Mouse (Mus musculus) thymus, postnatal 4 days (tissue): ENCODE data around the gene Cth.
"Not testable (repeated sequence)": the region's sequence is repeated elsewhere in the genome, so short reads cannot be mapped to it uniquely, and the experiment has no call there.

Experiments used
- DNase-seq: peaks from one replicate; pipeline ENCODE4 v3.0.0; 2021

Cth gene

DNA sequence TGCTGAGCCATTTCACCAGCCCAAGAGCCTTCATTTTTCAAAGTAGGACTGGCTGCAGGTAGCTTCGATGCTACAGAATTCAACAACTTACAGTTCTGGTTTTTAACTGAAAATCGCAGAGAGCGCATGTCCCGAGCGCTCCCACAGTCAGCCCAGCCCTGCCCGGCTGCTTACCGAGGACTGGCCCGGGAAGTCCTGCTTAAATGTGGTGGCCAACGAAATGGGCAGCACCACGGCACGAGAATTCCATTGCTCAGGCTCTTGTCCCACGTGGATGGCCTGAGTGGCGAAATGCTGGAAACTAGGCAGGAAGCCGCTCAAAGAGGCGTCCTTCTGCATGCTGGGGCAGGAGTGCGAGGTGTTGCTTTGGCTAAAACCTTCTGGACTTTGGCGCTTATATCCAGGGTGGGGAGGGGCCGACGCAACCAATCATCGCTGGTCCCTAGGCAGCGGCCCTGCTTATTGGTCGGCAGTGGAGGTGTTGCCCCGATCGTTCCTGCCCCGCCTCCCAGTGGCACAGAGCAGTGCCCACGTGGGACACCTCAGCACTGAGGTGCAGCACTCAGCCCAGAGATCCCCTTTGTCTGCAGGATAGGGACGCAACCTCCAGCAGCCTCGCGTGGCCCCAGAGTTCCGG is at the start of gene Cth:
Cth (minus strand) TSS at position 386 of the 637 bp plus-strand sequence.
- DNase-seq, result peak; percentile 70

DNA sequence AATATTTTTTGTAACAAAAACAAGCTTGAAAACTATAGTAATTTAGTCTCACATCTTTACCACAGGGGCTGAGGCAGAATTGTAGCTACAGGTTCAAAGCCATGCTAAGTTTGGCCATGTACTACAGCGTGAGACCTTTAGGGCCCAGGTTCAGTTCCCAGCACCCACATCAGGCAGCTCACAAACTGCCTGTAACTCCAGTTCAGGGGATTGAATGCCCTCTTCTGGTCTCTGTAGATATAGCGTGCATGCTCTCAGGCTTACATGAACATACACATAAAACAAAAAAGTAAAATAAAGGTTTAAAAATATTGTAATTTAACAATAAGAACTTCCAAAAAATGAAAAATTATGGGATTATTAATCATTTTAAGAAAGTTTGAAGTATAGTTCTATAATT is 48.4 kb upstream of the Cth start:
- DNase-seq, result no peak

GRCm38 (mm10) chr3:157971151-157971550 is 46.3 kb upstream of the Cth start:
- DNase-seq, result no peak

GRCm38 (mm10) chr3:157957320-157957719 is 32.4 kb upstream of the Cth start:
- no peak for DNase-seq

DNA sequence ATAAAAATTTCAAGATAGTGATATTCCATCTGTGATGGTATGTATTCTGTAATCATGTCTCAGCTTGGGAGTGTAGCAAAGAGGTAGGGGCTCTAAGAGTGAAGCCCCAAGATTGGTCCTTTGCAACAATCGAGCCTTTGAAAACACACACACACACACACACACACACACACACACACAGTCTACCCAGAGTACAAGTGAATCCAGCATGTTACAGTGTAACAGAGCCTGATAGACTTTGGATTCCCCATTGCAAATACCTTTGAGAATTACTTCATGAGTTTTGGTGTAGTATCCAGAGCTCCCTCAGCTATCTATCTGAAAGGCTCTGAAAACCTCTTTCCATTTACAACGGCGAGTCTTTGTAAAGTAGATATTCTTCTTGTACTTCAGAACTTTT is 31.3 kb upstream of the Cth start:
- no peak for DNase-seq

- DNase-seq, result no peak
Observed at GRCm38 (mm10) chr3:157955466-157955865, 30.6 kb upstream of the Cth start.

GRCm38 (mm10) chr3:157952716-157953115 is 27.8 kb upstream of the Cth start:
- no peak for DNase-seq

- peak; percentile 67 for DNase-seq
Observed at GRCm38 (mm10) chr3:157947383-157948280, 22.8 kb upstream of the Cth start.

DNA sequence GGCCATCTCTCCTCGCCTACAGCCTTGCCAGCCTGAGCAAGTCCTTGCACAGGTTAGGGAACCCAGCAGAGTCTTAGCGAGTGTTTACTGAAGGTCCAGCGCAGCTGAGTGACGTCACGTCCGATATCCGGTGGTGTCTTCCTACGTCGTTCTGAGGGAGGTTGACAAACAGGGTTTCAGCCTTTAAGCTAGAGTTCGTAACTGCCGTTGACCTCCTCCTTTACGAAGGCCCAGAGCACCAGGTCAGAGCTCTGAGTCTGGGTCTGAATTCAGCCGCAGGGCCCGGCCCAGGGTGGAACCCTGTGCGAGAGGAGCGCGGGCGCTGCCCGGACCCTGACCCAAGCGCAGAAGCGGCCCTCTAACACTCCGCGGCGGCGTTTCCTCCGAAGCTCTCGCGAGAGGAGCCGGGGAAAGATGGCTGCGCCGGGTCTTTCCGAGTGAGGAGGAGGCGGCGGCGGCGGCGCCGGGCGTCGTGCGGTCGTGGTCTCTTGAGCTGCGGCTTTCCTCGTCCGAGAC is 22.0 kb upstream of the Cth start, which contains the start of gene Ankrd13c:
Ankrd13c (plus strand) TSS at position 397 of the 516 bp plus-strand sequence.
- DNase-seq, result peak; percentile 93

DNA sequence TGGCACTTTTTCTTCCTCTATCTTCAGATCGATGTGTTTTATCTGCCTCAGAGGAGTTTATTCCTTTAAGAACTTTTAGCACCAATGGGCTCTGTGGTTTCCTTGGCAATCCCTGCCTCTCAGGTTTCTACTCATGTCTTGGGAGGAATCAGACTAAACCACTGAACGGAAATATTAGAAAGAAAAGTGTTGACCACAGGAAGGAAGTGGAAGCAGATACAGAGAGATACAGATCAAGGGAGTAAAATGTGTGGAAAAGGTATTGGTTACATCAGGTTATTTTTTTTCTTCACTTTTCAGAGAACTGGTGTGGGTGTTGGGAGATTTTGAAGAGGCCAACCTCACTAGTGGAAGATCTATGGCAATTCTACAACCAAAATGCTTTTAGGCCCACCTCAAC is 13.7 kb upstream of the Cth start:
- no peak for DNase-seq

- no peak for DNase-seq
Observed at GRCm38 (mm10) chr3:157934301-157934823, 9.5 kb upstream of the Cth start.

DNA sequence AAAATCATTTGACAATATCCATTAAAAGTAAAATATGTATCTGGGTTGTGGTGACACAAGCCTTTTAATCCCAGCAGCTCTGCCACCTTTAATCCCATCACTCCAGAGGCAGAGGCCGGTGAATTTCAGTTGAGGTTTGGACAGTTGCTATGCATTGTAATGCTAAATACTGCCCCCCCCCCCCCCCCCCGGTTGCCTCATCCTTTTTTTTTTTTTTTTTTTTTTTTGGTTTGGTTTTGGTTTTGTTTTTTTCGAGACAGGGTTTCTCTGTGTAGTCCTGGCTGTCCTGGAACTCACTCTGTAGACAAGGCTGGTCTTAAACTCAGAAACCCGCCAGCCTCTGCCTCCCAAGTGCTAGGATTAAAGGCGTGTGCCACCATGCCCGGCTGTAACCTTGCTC is 8.3 kb upstream of the Cth start:
- DNase-seq, result not testable (repeated sequence)

DNA sequence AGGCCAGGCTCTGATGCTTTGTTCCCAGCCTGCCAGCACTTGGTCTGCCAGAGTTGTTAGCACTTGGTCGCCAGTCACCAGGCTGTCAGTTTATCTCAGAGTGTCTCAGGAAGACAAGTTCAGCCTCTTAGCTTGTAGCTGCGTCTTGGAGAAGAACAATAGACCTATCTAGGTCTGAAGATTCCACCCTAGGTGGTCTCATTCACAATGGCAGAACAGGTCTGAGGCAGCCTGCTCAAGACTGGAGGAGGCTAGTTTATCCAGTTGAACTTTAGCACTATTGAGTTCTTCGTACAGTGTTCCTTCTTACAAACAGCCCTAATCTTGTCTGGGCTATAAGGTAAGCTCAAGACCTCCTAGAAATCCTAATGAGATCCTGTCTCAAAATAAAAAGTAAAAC is 7.2 kb upstream of the Cth start:
- DNase-seq, result no peak

GRCm38 (mm10) chr3:157931592-157931991 is 6.7 kb upstream of the Cth start:
- peak; percentile 37 for DNase-seq

- no peak for DNase-seq
Observed at GRCm38 (mm10) chr3:157929417-157929816, 4.5 kb upstream of the Cth start.

- no peak for DNase-seq
Observed at GRCm38 (mm10) chr3:157928731-157929130, 3.9 kb upstream of the Cth start.

GRCm38 (mm10) chr3:157926761-157927160 is 1.9 kb upstream of the Cth start:
- no peak for DNase-seq

GRCm38 (mm10) chr3:157925706-157926510 is 1.0 kb upstream of the Cth start:
- DNase-seq, result no peak

- DNase-seq, result no peak
Observed at GRCm38 (mm10) chr3:157923268-157923835, 1.5 kb downstream of the Cth start.

- DNase-seq, result no peak
Observed at GRCm38 (mm10) chr3:157921376-157921775, 3.5 kb downstream of the Cth start.

- DNase-seq, result no peak
Observed at GRCm38 (mm10) chr3:157916336-157916735, 8.5 kb downstream of the Cth start.

- DNase-seq, result no peak
Observed at GRCm38 (mm10) chr3:157912155-157912554, 12.7 kb downstream of the Cth start.
